Mouse (Mus musculus) C2C12 (cell line): ENCODE data around the gene Ank2. TPM values are rescaled to one million over a fixed set of nuclear protein-coding genes. Genes with fewer than 3 reads are reported as not detected.

ENCODE experiments used
- H3K27me3 ChIP-seq: one replicate; pipeline ENCODE4 v1.6.1; 2011; ENCODE audit not compliant: control insufficient read depth, insufficient read depth, insufficient read length
- H3K36me3 ChIP-seq: one replicate; pipeline ENCODE4 v1.6.1; 2011; ENCODE audit not compliant: control insufficient read depth, insufficient read depth
- H3K4me3 ChIP-seq: one replicate; pipeline ENCODE4 v1.5.1; 2011; ENCODE audit warnings: mild to moderate bottlenecking, control low read depth; ENCODE audit not compliant: poor library complexity, insufficient read depth, severe bottlenecking
- H3K79me2 ChIP-seq: one replicate; pipeline ENCODE4 v1.6.1; 2011; ENCODE audit not compliant: control insufficient read depth, insufficient read depth
- H3K79me3 ChIP-seq: one replicate; pipeline ENCODE4 v1.6.1; 2011; ENCODE audit warnings: low read depth, control low read depth
- H3ac ChIP-seq: one replicate; pipeline ENCODE3; 2011; ENCODE audit warnings: low read depth; ENCODE audit not compliant: control insufficient read depth, insufficient read length
- CEBPB ChIP-seq: IDR thresholded peaks from one replicate; pipeline ENCODE4 v1.6.1; 2011; ENCODE audit warnings: low read depth, mild to moderate bottlenecking, control low read depth, moderate library complexity
- CTCF ChIP-seq: IDR thresholded peaks from one replicate; pipeline ENCODE4 v1.5.1; 2011; ENCODE audit not compliant: control insufficient read depth, insufficient read depth, insufficient read length
- FOSL1 ChIP-seq: IDR thresholded peaks from one replicate; pipeline ENCODE4 v1.8.0; 2011; ENCODE audit warnings: mild to moderate bottlenecking, low read length; ENCODE audit not compliant: poor library complexity, insufficient read depth, severe bottlenecking
- MAX ChIP-seq: IDR thresholded peaks from one replicate; pipeline ENCODE4 v1.6.1; 2011; ENCODE audit warnings: mild to moderate bottlenecking, control low read depth
- MYOD1 ChIP-seq: IDR thresholded peaks from one replicate; pipeline ENCODE4 v1.6.1; 2011; ENCODE audit warnings: low read depth; ENCODE audit not compliant: control insufficient read depth, insufficient read length
- MYOG ChIP-seq: IDR thresholded peaks from one replicate; pipeline ENCODE4 v1.6.1; 2011; ENCODE audit not compliant: control insufficient read depth, insufficient read length; ENCODE audit errors: extremely low read depth
- USF1 ChIP-seq: IDR thresholded peaks from one replicate; pipeline ENCODE4 v1.6.1; 2011; ENCODE audit warnings: low read depth, mild to moderate bottlenecking, control low read depth, moderate library complexity
- polyA plus RNA-seq: library from polyadenylated mRNA; unstranded; fragments of >200 nt; fragmentation: generic; extraction: Trizol; gene quantifications from one replicate; pipeline ENCODE4 v1.2.1, GENCODE M21; 2012; ENCODE audit warnings: missing spikeins

The Ank2 gene
- polyA plus RNA-seq, 1 experiment, result 3.5 TPM

DNA sequence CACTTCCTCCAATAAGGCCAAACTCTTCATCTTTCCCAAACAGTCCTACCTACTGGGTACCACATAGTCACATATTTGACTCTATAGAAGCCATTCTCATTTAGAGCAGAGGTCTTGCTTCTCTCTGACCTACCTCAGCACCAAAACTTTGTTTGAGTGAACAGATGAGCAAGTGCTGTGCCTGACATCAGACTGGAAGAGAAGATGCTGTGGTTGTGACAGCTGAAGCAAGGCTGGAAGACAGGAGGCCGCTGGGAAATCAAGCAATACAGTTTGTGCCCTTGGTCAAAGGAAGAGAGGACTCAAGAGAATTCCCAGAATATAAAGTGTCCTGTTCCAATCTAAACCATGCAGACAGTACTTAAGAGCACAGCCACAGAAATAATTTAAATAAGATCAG is 402.0 kb downstream of the Ank2 start:
- no peaks in the 10 kb centered on the region for H3K27me3 ChIP-seq
- H3K79me3 ChIP-seq, result no peaks in the 10 kb centered on the region
- H3K36me3 ChIP-seq, result no peaks in the 10 kb centered on the region
- H3K4me3 ChIP-seq, result no peak overlapping the region
- H3ac ChIP-seq, result no peak overlapping the region
- H3K79me2 ChIP-seq, result no peaks in the 10 kb centered on the region
- no peak for TF ChIP-seq MYOD1
- TF ChIP-seq FOSL1, result no peak
- no peak for TF ChIP-seq MYOG
- TF ChIP-seq MAX, result no peak
- no peak for TF ChIP-seq CEBPB
- no peak for TF ChIP-seq CTCF
- no peak for TF ChIP-seq USF1

DNA sequence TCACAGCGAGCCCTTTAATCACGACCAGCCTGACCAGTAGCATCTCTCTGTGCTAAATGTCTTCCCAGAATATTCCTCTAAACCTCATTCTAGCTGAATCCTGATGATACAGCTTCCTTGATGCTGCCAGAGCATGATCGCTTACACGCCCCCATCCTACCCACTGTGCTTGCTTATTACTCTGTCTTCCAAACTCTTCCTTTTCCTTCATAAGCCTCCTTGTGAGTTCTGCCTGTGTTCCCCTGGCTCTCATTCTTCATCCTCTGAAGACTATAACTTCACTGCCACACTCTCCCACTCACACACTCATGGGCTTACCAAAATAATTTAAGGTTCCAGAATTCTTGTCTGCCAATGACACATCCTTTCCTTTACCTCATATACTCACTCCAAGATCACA is 405.5 kb downstream of the Ank2 start:
- no peaks in the 10 kb centered on the region for H3K36me3 ChIP-seq
- H3K4me3 ChIP-seq, result no peak overlapping the region
- no peaks in the 10 kb centered on the region for H3K79me2 ChIP-seq
- no peaks in the 10 kb centered on the region for H3K27me3 ChIP-seq
- H3ac ChIP-seq, result no peak overlapping the region
- H3K79me3 ChIP-seq, result no peaks in the 10 kb centered on the region
- TF ChIP-seq MYOG (no peak), FOSL1 (no peak), USF1 (no peak), CTCF (no peak), MAX (no peak), CEBPB (no peak), MYOD1 (no peak)

DNA sequence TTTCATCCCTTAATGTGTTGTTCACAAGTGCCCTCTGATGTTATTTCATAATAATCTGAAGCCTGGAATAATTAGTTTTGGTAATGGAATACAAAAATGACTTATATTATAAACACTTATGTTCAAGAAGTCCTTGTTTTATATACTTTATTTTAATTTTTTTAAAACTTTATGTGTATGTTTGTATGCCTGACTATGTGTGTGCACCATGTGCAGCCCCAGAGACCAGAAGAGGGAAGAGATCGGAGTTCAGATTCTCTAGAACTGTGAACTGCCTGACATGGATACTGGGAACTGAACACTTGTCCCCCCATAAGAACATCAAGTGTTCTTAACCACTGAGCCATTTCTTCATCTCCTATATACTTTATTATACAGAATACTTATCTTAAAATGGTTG is 411.6 kb downstream of the Ank2 start:
- Histone ChIP-seq H3K36me3 (no peaks in the 10 kb centered on the region), H3K27me3 (no peaks in the 10 kb centered on the region), H3K4me3 (no peak overlapping the region), H3K79me3 (no peaks in the 10 kb centered on the region), H3ac (no peak overlapping the region), H3K79me2 (no peaks in the 10 kb centered on the region)
- TF ChIP-seq MYOD1 (no peak), FOSL1 (no peak), MAX (no peak), CTCF (no peak), MYOG (no peak), CEBPB (no peak), USF1 (no peak)

DNA sequence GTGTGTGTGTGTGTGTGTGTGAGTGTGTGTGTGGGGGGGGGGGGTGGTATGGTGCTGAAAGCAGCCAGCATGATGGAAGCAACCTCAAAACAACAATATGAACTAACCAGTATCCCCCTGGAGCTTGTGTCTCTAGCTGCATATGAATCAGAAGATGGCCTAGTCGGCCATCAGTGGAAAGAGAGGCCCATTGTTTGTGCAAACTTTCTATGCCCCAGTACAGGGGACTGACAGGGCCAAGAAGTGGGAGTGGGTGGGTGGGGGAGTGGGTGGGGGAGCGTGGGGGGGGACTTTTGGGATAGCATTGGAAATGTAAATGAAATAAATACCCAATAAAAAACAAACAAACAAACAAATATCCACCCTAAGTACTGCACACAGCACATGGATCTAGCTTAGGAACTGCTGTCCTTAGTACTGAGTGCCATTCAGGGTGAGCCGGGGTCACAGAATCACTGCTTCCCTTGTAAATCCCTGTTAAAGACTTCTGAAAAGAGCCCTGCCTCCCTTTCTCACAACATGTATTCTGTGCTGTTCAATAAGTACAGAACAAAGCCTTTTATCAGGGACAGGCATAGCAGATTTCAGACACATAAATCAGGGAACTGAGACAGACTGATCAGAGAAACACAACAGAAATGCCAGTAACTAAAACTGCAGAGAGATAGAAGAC is 412.2 kb downstream of the Ank2 start:
- Histone ChIP-seq H3K79me3 (no peaks in the 10 kb centered on the region), H3K36me3 (no peaks in the 10 kb centered on the region), H3K4me3 (no peak overlapping the region), H3K27me3 (no peaks in the 10 kb centered on the region), H3ac (no peak overlapping the region), H3K79me2 (no peaks in the 10 kb centered on the region)
- TF ChIP-seq CTCF, result no peak
- TF ChIP-seq USF1, result no peak
- no peak for TF ChIP-seq FOSL1
- no peak for TF ChIP-seq MYOD1
- TF ChIP-seq MYOG, result no peak
- no peak for TF ChIP-seq MAX
- TF ChIP-seq CEBPB, result no peak

DNA sequence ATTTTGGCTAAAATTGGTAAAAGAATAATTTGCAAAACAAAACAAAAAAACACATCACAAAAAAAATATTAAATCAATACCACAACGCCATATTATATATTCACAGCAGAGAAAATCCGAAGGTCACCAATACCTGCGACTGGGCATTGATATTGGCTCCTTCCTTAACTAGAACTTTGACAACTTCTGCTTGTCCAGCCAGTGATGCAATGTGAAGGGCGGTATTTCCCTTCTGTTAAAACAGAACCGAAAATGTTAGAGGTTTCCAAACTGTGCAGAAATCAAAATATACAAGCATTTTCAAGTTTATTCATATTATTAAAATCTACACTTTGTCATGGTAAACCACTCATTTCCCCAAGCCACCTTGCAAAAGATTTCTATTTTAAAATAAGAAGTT is 421.8 kb downstream of the Ank2 start:
- TF ChIP-seq FOSL1 (no peak), MYOD1 (no peak), CEBPB (no peak), MYOG (no peak), CTCF (no peak), MAX (no peak), USF1 (no peak)
- H3K4me3 ChIP-seq, result no peak overlapping the region
- H3K79me3 ChIP-seq, result no peaks in the 10 kb centered on the region
- H3K27me3 ChIP-seq, result no peaks in the 10 kb centered on the region
- no peaks in the 10 kb centered on the region for H3K79me2 ChIP-seq
- no peaks in the 10 kb centered on the region for H3K36me3 ChIP-seq
- H3ac ChIP-seq, result no peak overlapping the region
